Mouse (Mus musculus) ES-Bruce4 (cell line): ENCODE measurements at regions not wholly inside any gene's neighbourhood (a gene's known extent, or its start where the extent isn't known, plus 50 kb on each side); places are given as distances from the start of the nearest gene placed in this dataset.

Source experiments
- CTCF ChIP-seq: IDR thresholded peaks from one replicate; pipeline ENCODE4 v1.8.1; 2011; ENCODE audit warnings: low read depth, low read length
- EP300 ChIP-seq: IDR thresholded peaks from 2 replicates; pipeline ENCODE4 v1.6.1; 2011; ENCODE audit warnings: low read depth, low read length; ENCODE audit not compliant: insufficient read depth
- POLR2A ChIP-seq: IDR thresholded peaks from one replicate; pipeline ENCODE4 v1.8.1; 2011; ENCODE audit warnings: low read length; ENCODE audit not compliant: insufficient read depth

DNA sequence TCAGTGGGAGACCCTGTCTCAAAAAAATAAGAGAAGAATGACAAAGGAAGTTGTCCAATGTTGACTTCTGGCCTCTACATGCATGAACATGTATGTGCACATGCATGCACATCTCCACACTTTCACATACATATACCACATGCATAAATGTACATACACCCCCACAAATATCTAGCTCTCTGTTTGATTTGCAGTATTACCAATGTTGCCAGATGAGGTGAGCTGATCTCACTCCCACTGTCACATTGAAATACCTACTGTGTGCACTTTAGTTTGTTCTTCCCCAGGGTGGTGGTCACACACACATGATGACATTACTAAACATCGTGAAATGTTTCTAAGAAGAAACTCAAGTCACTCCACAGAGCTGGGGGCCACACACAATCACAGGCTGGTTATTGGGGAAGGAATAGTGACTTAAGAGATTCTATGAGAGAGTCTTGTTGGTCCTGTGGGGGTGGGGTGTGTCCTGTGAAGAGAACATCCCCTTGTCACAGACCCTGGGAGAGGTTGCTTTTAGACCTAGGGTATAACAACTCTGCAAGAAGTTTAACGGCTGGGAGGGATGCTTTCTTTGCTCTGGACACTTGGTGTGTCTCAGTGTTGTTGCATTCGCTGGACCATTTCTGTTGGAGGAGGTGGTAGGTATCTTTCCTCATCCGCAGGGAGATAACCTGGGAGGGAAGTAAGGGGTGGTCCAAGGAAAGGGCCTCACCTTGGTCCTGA, 51.2 kb upstream of the Cpm start:
- no peak for TF ChIP-seq POLR2A
- TF ChIP-seq EP300, result no peak
- TF ChIP-seq CTCF, result no peak
